Mouse (Mus musculus) liver, embryonic 12.5 days (tissue): ENCODE data around the gene Plcb2. TPM values are rescaled to one million over a fixed set of nuclear protein-coding genes. Genes with fewer than 3 reads are reported as not detected.

Experiments used
- ATAC-seq: fragments of 200-750 bp; cut with Nextera tagmentation; 2 replicates; pipeline ENCODE4 v1.8.0; 2017; ENCODE audit warnings: moderate number of reproducible peaks, mild to moderate bottlenecking, moderate library complexity
- H3K27ac ChIP-seq: fragments of 300-500 bp; sonication (generic); 2 replicates; pipeline ENCODE4 v1.5.1; 2016; ENCODE audit warnings: mild to moderate bottlenecking
- H3K27me3 ChIP-seq: fragments of 300-500 bp; sonication (generic); replicated peaks from 2 replicates; pipeline ENCODE4 v1.6.1; 2016; ENCODE audit warnings: mild to moderate bottlenecking, moderate library complexity
- H3K36me3 ChIP-seq: fragments of 300-500 bp; sonication (generic); 2 replicates; pipeline ENCODE4 v1.6.1; 2016; ENCODE audit warnings: mild to moderate bottlenecking, moderate library complexity
- H3K4me1 ChIP-seq: fragments of 300-500 bp; sonication (generic); 2 replicates; pipeline ENCODE4 v1.6.1; 2016
- H3K4me2 ChIP-seq: fragments of 300-500 bp; sonication (generic); 2 replicates; pipeline ENCODE4 v1.6.1; 2016; ENCODE audit warnings: mild to moderate bottlenecking, moderate library complexity
- H3K4me3 ChIP-seq: fragments of 300-500 bp; sonication (generic); 2 replicates; pipeline ENCODE4 v1.5.1; 2016; ENCODE audit warnings: mild to moderate bottlenecking, moderate library complexity
- H3K9ac ChIP-seq: fragments of 300-500 bp; sonication (generic); 2 replicates; pipeline ENCODE4 v1.6.1; 2016; ENCODE audit warnings: mild to moderate bottlenecking, moderate library complexity
- H3K9me3 ChIP-seq: fragments of 300-500 bp; sonication (generic); replicated peaks from 2 replicates; pipeline ENCODE4 v1.6.1; 2016; ENCODE audit warnings: mild to moderate bottlenecking, moderate library complexity
- WGBS: fragments of 180-500 bp; shearing (Covaris S2); methylation state at CpG from one replicate; pipeline ENCODE4 v1.1.7; 2016; ENCODE audit not compliant: insufficient replicate concordance; 5-methylcytosine and 5-hydroxymethylcytosine counted together
- polyA plus RNA-seq: library from polyadenylated mRNA; unstranded; fragments of >200 nt; fragmentation: Nextera tagmentation; extraction: Ambion mirVana; gene quantifications from 2 replicates; pipeline ENCODE4 v1.2.1, GENCODE M21; 2016

The Plcb2 gene
- polyA plus RNA-seq, 1 experiment from 2014 or later: 2.5 TPM

DNA sequence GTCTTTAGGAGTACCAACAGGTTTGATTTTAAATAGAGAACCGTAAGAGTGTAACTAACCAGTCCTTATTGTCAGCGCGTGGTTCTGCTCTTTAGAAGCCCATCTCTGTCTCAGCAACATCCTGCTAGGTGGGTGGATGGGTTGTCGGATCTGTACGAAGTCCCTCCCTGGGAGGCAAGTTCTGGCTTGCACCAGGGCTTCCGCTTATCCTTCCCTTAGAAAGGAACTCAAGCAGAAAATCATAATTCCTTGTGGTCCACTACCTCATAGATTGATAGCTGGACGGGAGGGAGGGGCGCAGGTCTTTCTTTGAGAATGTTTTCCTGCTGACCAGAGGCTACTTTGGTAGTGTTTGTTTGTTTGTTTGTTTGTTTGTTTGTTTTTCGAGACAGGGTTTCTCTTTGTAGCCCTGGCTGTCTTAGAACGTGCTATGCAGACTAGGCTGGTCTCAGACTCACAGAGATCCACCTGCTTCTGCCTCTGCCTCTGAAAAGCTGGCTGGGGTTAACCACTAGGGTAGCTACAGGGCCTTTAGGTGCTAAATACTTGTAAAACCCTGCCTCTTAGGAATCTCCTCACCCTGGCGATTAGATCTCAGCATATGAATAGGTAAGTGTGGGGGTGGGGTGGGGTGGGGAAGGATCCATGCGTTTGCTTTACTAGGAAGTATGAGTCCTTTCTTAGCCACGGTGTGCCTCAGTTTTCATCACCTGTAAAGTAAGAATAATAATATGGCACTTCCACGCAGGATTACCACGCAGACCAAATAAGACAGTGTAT, 54.4 kb downstream of the Plcb2 start:
- no peak for ATAC-seq
- Histone ChIP-seq H3K4me3 (no peak overlapping the region), H3K9ac (no peak overlapping the region), H3K4me1 (peaks cover 20% of the 10 kb centered on the region), H3K9me3 (no peaks in the 10 kb centered on the region), H3K4me2 (no peak overlapping the region), H3K27ac (no peak overlapping the region), H3K36me3 (no peaks in the 10 kb centered on the region), H3K27me3 (peaks cover 90% of the 10 kb centered on the region)
- 31% methylated on average over 15 of the region's 15 CpGs for WGBS

DNA sequence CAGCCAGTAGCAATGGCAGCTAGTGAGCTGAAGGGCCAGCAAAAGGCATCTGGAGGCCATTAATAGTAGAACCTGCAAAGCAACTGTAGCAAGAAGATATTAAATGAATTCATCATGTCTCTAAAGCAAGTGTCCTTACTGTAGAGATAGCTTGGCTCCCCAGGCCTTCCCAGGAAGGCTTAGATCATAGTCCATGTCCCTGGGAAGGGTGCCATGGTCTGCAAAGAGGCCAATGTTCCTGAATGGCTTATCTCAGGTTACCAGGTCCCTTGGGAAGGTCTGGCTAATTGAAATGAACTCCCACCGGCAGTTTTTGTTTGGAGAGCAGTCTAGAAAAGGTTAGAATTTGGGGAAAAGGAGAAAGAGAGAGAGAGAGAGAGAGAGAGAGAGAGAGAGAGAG, 56.5 kb downstream of the Plcb2 start:
- H3K9me3 ChIP-seq: no peaks in the 10 kb centered on the region
- no peaks in the 10 kb centered on the region for H3K36me3 ChIP-seq
- H3K9ac ChIP-seq: no peak overlapping the region
- H3K27ac ChIP-seq: no peak overlapping the region
- no peak overlapping the region for H3K4me3 ChIP-seq
- peaks cover 12% of the 10 kb centered on the region for H3K4me1 ChIP-seq
- 57% methylated on average over 1 of the region's 1 CpGs for WGBS
- no peak for ATAC-seq
- H3K4me2 ChIP-seq: no peak overlapping the region
- peaks cover 71% of the 10 kb centered on the region for H3K27me3 ChIP-seq

DNA sequence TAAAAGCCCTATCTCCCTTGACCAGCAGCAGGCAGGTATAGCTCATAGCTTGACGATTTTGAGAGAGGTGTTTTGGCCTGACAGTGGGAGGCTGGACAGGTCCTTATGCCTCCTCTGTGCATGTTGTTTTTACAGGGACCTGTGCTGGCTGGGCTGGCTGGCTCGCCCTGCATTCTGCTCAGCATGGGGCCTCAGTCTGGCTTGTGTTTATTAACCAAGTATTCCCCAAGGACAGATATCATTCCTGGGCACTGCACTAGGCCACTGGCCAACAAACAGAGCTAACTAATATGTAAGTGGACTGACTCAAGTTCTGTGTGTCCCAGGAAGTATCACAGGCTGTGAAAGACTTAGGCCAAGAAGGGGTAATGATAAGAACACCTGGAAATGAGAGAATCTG, 58.5 kb downstream of the Plcb2 start:
- no peak overlapping the region for H3K9ac ChIP-seq
- peaks cover 64% of the 10 kb centered on the region for H3K27me3 ChIP-seq
- no peak overlapping the region for H3K4me2 ChIP-seq
- H3K36me3 ChIP-seq: no peaks in the 10 kb centered on the region
- no peaks in the 10 kb centered on the region for H3K9me3 ChIP-seq
- H3K27ac ChIP-seq: no peak overlapping the region
- WGBS: 41% methylated on average over 2 of the region's 2 CpGs
- H3K4me1 ChIP-seq: peaks cover 20% of the 10 kb centered on the region
- no peak overlapping the region for H3K4me3 ChIP-seq
- ATAC-seq: no peak

DNA sequence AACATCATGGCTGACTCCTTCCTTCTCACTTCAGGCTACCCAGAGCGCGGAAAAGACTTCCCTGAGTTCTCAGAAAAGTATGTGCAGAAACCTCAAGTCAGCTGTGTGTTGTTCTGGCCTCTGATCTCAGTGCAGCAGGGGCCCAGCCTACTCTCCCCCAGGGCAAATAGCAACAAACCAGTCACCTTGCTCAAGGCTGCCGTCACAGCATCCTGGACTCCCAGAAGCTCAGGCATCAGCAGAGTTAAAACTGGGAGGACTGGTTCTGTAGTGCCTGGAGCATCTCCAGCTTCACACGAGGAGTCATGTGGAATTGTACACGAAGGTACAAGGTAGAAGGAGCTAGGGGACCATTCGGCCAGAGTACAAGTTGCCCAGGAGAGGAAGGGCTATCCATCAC, 59.0 kb downstream of the Plcb2 start:
- Histone ChIP-seq H3K4me3 (no peak overlapping the region), H3K4me2 (no peak overlapping the region), H3K4me1 (peaks cover 25% of the 10 kb centered on the region), H3K27me3 (peaks cover 61% of the 10 kb centered on the region), H3K9me3 (no peaks in the 10 kb centered on the region), H3K9ac (no peak overlapping the region), H3K36me3 (no peaks in the 10 kb centered on the region), H3K27ac (no peak overlapping the region)
- 61% methylated on average over 6 of the region's 6 CpGs for WGBS
- no peak for ATAC-seq

DNA sequence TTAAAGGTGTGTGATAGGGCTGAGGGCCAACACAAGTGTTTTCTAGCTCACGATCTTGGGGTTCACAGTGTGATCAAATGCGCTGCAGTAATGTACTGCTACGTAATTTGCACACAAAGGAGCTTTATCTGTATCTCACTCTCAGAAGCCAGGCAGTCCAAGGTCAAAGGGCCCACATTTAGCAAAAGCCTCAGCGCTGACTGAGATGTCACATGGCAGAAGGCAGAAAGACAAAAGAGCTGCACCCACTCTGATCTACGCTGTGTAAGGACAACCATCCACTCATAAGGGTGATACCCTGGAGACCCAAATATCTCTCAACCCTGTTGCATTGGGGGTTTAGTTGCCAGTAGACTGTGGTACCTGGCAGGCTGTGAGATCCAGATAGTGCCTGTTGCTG, 61.1 kb downstream of the Plcb2 start:
- ATAC-seq: no peak
- no peak overlapping the region for H3K27ac ChIP-seq

DNA sequence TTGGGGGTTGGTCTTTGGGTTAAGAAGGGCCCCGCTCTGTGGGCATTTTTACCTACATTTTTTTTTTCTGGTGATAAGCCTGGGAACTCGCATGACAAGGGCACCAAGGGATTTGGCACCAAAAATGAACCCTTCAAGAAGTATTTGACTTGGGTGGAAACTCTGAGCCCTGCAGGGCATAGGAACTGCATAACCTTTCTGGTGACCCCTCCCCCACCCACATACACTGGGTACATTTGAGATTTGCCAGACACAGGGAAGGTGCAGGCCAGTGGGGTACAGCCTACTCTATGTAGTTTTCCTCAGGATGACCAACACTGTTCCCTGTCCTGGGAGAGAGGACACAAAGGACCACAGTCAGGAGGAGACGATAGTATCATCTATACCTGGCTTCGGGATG, 62.6 kb downstream of the Plcb2 start:
- H3K9me3 ChIP-seq: no peaks in the 10 kb centered on the region
- peaks cover 61% of the 10 kb centered on the region for H3K4me1 ChIP-seq
- no peak for ATAC-seq
- H3K27ac ChIP-seq: no peak overlapping the region
- 80% methylated on average over 4 of the region's 4 CpGs for WGBS
- H3K27me3 ChIP-seq: peaks cover 42% of the 10 kb centered on the region; the same call in 1 of the 2 replicates
- no peak overlapping the region for H3K4me3 ChIP-seq
- no peak overlapping the region for H3K4me2 ChIP-seq
- H3K36me3 ChIP-seq: no peaks in the 10 kb centered on the region
- H3K9ac ChIP-seq: peak overlapping the region; percentile 7; the same call in 1 of the 2 replicates

More for the DNA sequence above, 61.1 kb downstream of the Plcb2 start:
- Histone ChIP-seq H3K36me3 (no peaks in the 10 kb centered on the region), H3K4me3 (no peak overlapping the region), H3K4me1 (peaks cover 46% of the 10 kb centered on the region), H3K4me2 (no peak overlapping the region), H3K27me3 (peaks cover 57% of the 10 kb centered on the region), H3K9me3 (no peaks in the 10 kb centered on the region), H3K9ac (no peak overlapping the region)
- WGBS: 67% methylated on average over 5 of the region's 5 CpGs

DNA sequence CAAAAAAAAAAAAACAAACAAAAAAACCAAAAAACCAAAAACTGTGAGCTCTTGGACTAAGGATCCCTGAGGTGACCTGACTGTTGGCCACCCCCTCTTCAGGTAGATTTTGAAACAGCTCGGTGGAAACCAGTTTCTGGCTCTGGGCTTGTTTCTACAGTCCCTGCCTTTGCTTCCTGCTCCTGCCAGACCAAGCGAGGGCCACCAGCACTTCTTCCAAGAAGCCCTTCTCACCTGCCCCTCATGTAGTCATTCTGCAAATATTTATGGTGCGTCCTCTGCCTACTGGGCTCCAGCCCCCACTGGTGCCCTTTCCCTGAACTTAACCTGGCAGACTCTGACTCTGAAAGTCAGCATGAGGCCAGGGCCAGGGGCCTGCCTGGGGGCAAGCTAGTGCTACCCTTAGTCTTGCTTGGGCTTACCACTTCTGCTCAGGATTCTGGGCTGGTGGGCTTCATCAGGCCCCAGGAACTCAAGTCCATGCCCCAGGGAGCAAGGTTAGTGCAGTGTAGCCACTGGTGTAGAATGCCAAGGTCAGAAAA, 63.2 kb downstream of the Plcb2 start:
- peaks cover 66% of the 10 kb centered on the region for H3K4me1 ChIP-seq
- H3K9me3 ChIP-seq: no peaks in the 10 kb centered on the region
- WGBS: 67% methylated on average over 3 of the region's 3 CpGs
- H3K27ac ChIP-seq: no peak overlapping the region
- H3K4me3 ChIP-seq: no peak overlapping the region
- H3K36me3 ChIP-seq: no peaks in the 10 kb centered on the region
- H3K9ac ChIP-seq: peak overlapping the region; percentile 7; the same call in 1 of the 2 replicates
- peaks cover 39% of the 10 kb centered on the region; the same call in 1 of the 2 replicates for H3K27me3 ChIP-seq
- no peak for ATAC-seq
- H3K4me2 ChIP-seq: no peak overlapping the region

DNA sequence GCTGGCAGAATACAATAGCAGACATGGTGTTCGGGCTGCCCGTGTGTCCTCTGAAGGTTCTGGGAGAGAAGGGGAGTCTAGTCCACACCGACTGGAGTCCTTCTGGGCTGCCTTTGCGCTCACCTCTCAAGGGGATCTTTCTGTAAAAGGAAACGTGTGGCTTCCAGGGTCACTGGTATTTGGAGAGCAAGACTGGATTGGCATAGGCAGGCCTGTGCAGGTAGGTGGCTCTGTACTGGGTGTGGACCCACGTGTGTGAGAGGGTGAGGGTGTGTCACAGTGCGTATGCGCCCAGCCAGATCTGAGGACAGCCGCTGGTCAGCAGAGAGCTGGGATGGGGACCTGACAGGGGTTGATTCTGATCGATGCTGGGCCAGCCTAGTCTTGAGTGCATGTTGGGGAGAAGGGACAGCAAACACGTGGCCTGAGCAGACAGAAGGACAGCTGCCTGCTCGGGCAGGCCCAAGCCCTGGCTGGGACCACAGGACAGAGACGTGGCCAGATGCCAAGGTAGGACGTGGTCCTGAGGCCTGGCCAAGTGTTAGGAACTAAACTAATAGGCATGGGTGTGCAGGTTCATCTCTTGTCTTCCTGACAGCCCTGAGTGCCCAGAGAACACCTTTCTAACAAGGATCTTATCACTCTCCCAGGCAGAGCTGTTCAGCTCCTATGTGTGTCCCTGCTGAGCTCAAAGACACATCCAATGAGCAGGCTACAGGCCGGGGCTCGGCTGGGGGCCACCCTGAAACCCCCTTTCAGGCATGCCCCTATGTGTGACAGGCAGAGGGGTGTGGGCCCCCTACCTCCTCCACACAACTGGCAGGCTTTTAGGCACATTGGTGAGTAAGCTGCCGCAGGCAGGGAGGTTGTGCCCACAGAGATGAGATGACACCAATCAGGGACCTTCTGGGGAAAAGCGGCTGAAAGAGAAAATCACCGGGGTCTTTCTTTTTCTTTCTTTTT, 64.2 kb downstream of the Plcb2 start:
- H3K9ac ChIP-seq: peak overlapping the region; percentile 75
- peak; percentile 47; the same call in 1 of the 2 replicates for ATAC-seq
- peak overlapping the region; percentile 99 for H3K27ac ChIP-seq
- no peaks in the 10 kb centered on the region for H3K9me3 ChIP-seq
- H3K4me1 ChIP-seq: peaks cover 73% of the 10 kb centered on the region
- peaks cover 34% of the 10 kb centered on the region; the same call in 1 of the 2 replicates for H3K27me3 ChIP-seq
- H3K4me3 ChIP-seq: peak overlapping the region; percentile 67
- WGBS: 45% methylated on average over 19 of the region's 19 CpGs
- peak overlapping the region; percentile 90 for H3K4me2 ChIP-seq
- no peaks in the 10 kb centered on the region for H3K36me3 ChIP-seq

DNA sequence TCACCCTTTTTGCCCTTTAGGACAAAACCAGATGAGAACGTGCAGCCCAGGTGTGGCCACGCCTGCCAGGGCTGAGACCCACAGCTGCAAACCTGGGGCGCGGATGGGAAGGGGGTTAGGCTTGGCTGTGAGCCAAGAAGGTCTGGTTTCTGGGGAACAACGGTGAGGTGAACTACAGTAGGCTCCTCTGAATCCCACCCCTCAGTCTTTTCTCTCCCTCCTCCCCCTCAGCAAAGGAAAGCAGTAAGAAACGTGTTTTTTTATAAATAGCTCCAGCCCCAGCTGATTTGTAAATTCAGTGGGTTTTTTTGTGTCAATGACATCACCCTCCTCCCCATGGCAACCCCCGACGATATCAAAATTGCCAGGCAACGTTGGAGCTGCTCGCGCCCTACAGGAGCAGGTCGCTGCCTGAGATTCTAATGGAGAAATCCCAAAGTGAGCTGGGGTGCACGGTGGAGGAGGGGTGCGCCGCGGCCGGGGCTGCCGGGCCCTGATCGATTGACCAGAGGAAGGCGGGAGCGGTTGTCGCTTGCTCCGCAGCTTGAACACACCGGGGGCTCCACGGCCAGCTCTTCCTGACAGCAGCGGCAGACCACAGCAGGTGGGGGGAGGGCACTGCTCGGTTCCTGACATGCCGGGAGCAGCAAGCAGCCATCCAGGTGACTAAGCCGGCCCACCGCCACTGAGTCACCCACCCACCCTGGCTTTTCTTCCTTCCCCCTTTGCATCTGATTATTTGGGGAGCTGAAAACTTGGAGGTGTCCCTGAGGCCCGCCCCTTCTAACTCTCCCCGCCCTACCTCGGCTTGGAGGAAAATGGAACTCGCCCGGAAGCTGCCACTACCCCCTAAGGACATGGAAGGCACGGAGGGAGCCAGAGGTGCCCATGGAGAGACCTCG, 65.1 kb downstream of the Plcb2 start, which contains the start of gene Pak6:
TSS of gene Pak6 (plus strand) at position 402 of the 902 bp plus-strand sequence.
- no peak for ATAC-seq
- no peaks in the 10 kb centered on the region for H3K36me3 ChIP-seq
- H3K9ac ChIP-seq: peak within 1 kb of the TSS; percentile 75
- H3K9me3 ChIP-seq: no peaks in the 10 kb centered on the region
- H3K27me3 ChIP-seq: peaks cover 34% of the 10 kb centered on the region; the same call in 1 of the 2 replicates
- 4% methylated on average over 37 of the region's 37 CpGs for WGBS
- peak within 1 kb of the TSS; percentile 99 for H3K27ac ChIP-seq
- H3K4me3 ChIP-seq: peak within 1 kb of the TSS; percentile 67
- peaks cover 82% of the 10 kb centered on the region for H3K4me1 ChIP-seq
- peak within 1 kb of the TSS; percentile 90 for H3K4me2 ChIP-seq

DNA sequence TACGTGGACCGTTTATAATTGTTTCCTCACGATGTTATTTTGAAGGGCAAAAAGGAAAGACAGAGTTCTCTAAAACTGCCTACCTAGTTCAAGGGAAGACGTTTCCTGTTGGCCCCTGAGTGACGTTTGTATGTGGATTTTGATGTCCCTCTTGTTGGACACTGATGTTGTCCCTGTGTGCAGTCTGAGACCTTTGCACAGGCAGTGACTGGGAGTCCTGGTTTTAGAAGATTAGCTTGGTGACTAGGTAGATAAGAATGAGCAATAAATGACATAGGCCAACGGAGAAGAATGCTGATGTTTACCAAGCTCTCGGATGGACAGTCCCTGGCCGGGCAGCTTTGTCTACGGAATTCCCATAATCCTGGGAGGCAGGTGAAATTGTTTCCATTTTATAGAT, 66.3 kb downstream of the Plcb2 start:
- Histone ChIP-seq H3K36me3 (no peaks in the 10 kb centered on the region), H3K4me3 (no peak overlapping the region), H3K27ac (peak overlapping the region; percentile 99), H3K4me1 (peaks cover 87% of the 10 kb centered on the region), H3K27me3 (peaks cover 31% of the 10 kb centered on the region; the same call in 1 of the 2 replicates), H3K9ac (peak overlapping the region; percentile 75; the same call in 1 of the 2 replicates), H3K4me2 (peak overlapping the region; percentile 90), H3K9me3 (no peaks in the 10 kb centered on the region)
- WGBS: 38% methylated on average over 9 of the region's 9 CpGs
- ATAC-seq: no peak

DNA sequence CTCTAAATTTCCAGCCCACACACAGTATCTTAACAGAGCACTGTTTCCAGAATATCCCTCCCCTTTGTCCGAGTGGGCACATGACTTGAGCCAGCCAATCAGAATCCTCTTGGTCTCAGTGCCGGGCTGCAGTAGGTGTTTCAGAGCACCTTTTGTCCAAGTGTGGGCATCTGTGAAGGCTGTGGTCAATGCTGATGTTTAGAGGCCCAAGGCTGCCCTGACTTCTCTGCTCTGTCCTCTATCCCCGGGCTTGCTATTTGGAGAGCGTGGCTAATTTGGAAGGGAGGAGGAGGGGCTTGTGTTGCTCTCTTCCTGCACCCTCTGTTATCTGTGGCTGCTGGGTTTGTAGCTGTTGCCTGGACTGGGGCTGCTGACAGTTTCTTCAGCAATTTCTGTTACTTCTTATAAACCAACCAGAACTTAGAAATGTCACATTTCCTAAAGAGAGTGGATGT, 68.2 kb downstream of the Plcb2 start:
- ATAC-seq: peak; percentile 71
- H3K4me1 ChIP-seq: peaks cover 86% of the 10 kb centered on the region
- 0% methylated on average over 4 of the region's 4 CpGs for WGBS
- H3K27ac ChIP-seq: peak overlapping the region; percentile 99
- peak overlapping the region; percentile 76 for H3K4me2 ChIP-seq
- no peaks in the 10 kb centered on the region for H3K36me3 ChIP-seq
- peak overlapping the region; percentile 72 for H3K9ac ChIP-seq
- peak overlapping the region; percentile 54 for H3K4me3 ChIP-seq
- H3K9me3 ChIP-seq: no peaks in the 10 kb centered on the region
- peaks cover 22% of the 10 kb centered on the region; the same call in 1 of the 2 replicates for H3K27me3 ChIP-seq
